Mouse (Mus musculus) ES-E14 (cell line): ENCODE data around the gene Hspa4.

Source experiments
- CHD2 ChIP-seq: IDR thresholded peaks from 2 replicates; pipeline ENCODE4 v1.6.1; 2014; ENCODE audit warnings: mild to moderate bottlenecking, low read depth, low read length, inconsistent platforms
- HCFC1 ChIP-seq: IDR thresholded peaks from 2 replicates; pipeline ENCODE4 v1.6.1; 2012; ENCODE audit warnings: low read length, inconsistent platforms, borderline replicate concordance; ENCODE audit not compliant: insufficient read depth
- MAFK ChIP-seq: IDR thresholded peaks from 2 replicates; pipeline ENCODE4 v1.6.1; 2014; ENCODE audit warnings: mild to moderate bottlenecking, low read depth, low read length, inconsistent platforms; ENCODE audit not compliant: insufficient read depth
- ZC3H11A ChIP-seq: IDR thresholded peaks from 2 replicates; pipeline ENCODE4 v1.6.1; 2012; ENCODE audit warnings: low read depth, mild to moderate bottlenecking, inconsistent platforms, low read length, borderline replicate concordance
- ZNF384 ChIP-seq: IDR thresholded peaks from 2 replicates; pipeline ENCODE4 v1.6.1; 2012; ENCODE audit warnings: low read depth, low read length, inconsistent platforms

- no peak for TF ChIP-seq HCFC1
- TF ChIP-seq ZC3H11A = no peak
- TF ChIP-seq CHD2 = no peak
- TF ChIP-seq MAFK = no peak
- no peak for TF ChIP-seq ZNF384
Measured at GRCm38 (mm10) chr11:53278411-53278810, 21.8 kb downstream of the Hspa4 start.
